Mouse (Mus musculus) G1E (cell line): ENCODE data around the gene Lama1.

Experiments
- CTCF ChIP-seq: IDR thresholded peaks from 2 replicates; pipeline ENCODE4 v1.5.1; 2012; ENCODE audit warnings: low read depth, low read length, inconsistent platforms, mixed read lengths
- GATA1 ChIP-seq: IDR thresholded peaks from 2 replicates; pipeline ENCODE4 v1.6.1; 2012; ENCODE audit warnings: borderline replicate concordance, low read length, inconsistent platforms, mixed read lengths

- TF ChIP-seq CTCF (no peak), GATA1 (no peak)
Measured at GRCm38 (mm10) chr17:67707793-67708364, 10.8 kb downstream of the Lama1 start.
